Mouse (Mus musculus) NIH3T3 (cell line): ENCODE results near the gene Tmprss6.
A peak's percentile ranks its signal among the peaks of the same experiment; 100 is the strongest.

Source experiments
- DNase-seq: peaks from one replicate; pipeline ENCODE4 v3.0.0-alpha.2; 2012; ENCODE audit warnings: low read depth

Tmprss6 gene

GRCm38 (mm10) chr15:78468379-78468937, at the start of gene Tmprss6:
Gene Tmprss6 (minus strand): TSS chr15:78468634.
- no peak for DNase-seq

- no peak for DNase-seq
Measured at GRCm38 (mm10) chr15:78518221-78518620, 49.8 kb upstream of the Tmprss6 start.

- DNase-seq, result no peak
Measured at GRCm38 (mm10) chr15:78515759-78516158, 47.3 kb upstream of the Tmprss6 start.

GRCm38 (mm10) chr15:78514393-78515146, 46.1 kb upstream of the Tmprss6 start:
- DNase-seq, result peak; percentile 85

- no peak for DNase-seq
Measured at GRCm38 (mm10) chr15:78513019-78513418, 44.6 kb upstream of the Tmprss6 start.

GRCm38 (mm10) chr15:78511951-78512350, 43.5 kb upstream of the Tmprss6 start:
- no peak for DNase-seq

GRCm38 (mm10) chr15:78510736-78511135, 42.3 kb upstream of the Tmprss6 start:
- peak; percentile 39 for DNase-seq

- peak; percentile 31 for DNase-seq
Measured at GRCm38 (mm10) chr15:78510121-78510576, 41.7 kb upstream of the Tmprss6 start.

GRCm38 (mm10) chr15:78509297-78509899, 41.0 kb upstream of the Tmprss6 start:
- no peak for DNase-seq

GRCm38 (mm10) chr15:78508443-78508842, 40.0 kb upstream of the Tmprss6 start:
- no peak for DNase-seq

GRCm38 (mm10) chr15:78505541-78505940, 37.1 kb upstream of the Tmprss6 start:
- no peak for DNase-seq

- no peak for DNase-seq
Measured at GRCm38 (mm10) chr15:78504816-78505215, 36.4 kb upstream of the Tmprss6 start.

- DNase-seq, result no peak
Measured at GRCm38 (mm10) chr15:78504013-78504412, 35.6 kb upstream of the Tmprss6 start.

GRCm38 (mm10) chr15:78502437-78503132, 34.2 kb upstream of the Tmprss6 start:
- DNase-seq, result no peak

GRCm38 (mm10) chr15:78494968-78495406, 26.6 kb upstream of the Tmprss6 start, which contains the start of gene Il2rb:
Gene Il2rb (minus strand): TSS chr15:78495271.
- DNase-seq, result no peak

GRCm38 (mm10) chr15:78493401-78494010, 25.1 kb upstream of the Tmprss6 start:
- peak; percentile 70 for DNase-seq

GRCm38 (mm10) chr15:78491301-78491700, 22.9 kb upstream of the Tmprss6 start:
- no peak for DNase-seq

- DNase-seq, result no peak
Measured at GRCm38 (mm10) chr15:78489906-78490305, 21.5 kb upstream of the Tmprss6 start.

- DNase-seq, result no peak
Measured at GRCm38 (mm10) chr15:78489248-78489647, 20.8 kb upstream of the Tmprss6 start.

- DNase-seq, result peak; percentile 64
Measured at GRCm38 (mm10) chr15:78487066-78487465, 18.6 kb upstream of the Tmprss6 start.

- DNase-seq, result no peak
Measured at GRCm38 (mm10) chr15:78486564-78486963, 18.1 kb upstream of the Tmprss6 start.

- DNase-seq, result peak; percentile 84
Measured at GRCm38 (mm10) chr15:78483311-78483710, 14.9 kb upstream of the Tmprss6 start.
